ENCODE assay signal across 8 mouse cellular contexts in genomic region chr6:39592401-39593214, GRCm38 (mm10). TPM values are rescaled to one million over a fixed set of nuclear protein-coding genes. Genes with fewer than 3 reads are reported as not detected.
DNase-seq lines count a peak whose midpoint lies in the region; ATAC-seq and TF ChIP-seq lines count a peak whose summit lies in the region.

TSS of gene Ndufb2 (plus strand) at chr6:39592574.

- H3K9ac ChIP-seq in kidney, embryonic 14.5 days (ENCODE audit: low read depth, low read length), result peak within 1 kb of the TSS; percentile 70
- peak within 1 kb of the TSS; percentile 74 for H3K9ac ChIP-seq in limb, embryonic 15.5 days

- peak within 1 kb of the TSS; percentile 69 for H3K4me3 ChIP-seq in bone marrow macrophage, adult 2 months (ENCODE audit: insufficient read depth, low read length)
- peak within 1 kb of the TSS; percentile 70 for H3K4me3 ChIP-seq in embryonic fibroblast, embryonic 13.5 days (ENCODE audit: insufficient read depth, low read length)
- H3K4me3 ChIP-seq in kidney, embryonic 14.5 days (ENCODE audit: low read length), result peak within 1 kb of the TSS; percentile 59
- peak within 1 kb of the TSS; percentile 95 for H3K4me3 ChIP-seq in limb, embryonic 15.5 days

- peak; percentile 98 for DNase-seq in A20 (ENCODE audit: low read depth, low spot score)
- peak; percentile 94 to 95 for DNase-seq in heart, adult 9 months (ENCODE audit: low spot score in 2 of 2)
- peak; percentile 79 to 88 for DNase-seq in monocyte, adult 2 months (ENCODE audit: low read depth in 1 of 2, low spot score in 2 of 2)
- peak; percentile 91 to 93 for DNase-seq in spleen, postnatal 36 days (ENCODE audit: low spot score in 2 of 2)

- peaks cover 10% of the 10 kb centered on the region for H3K36me3 ChIP-seq in kidney, embryonic 14.5 days (ENCODE audit: control insufficient read depth, insufficient read depth, low read length)
- H3K36me3 ChIP-seq in limb, embryonic 15.5 days, result peaks cover 28% of the 10 kb centered on the region

- H3K4me1 ChIP-seq in bone marrow macrophage, adult 2 months (ENCODE audit: control insufficient read depth, insufficient read depth, low read length), result peaks cover 6% of the 10 kb centered on the region
- 0 out of 2 replicates have a peak, but pooled peaks cover 2% of the 10 kb centered on the region for H3K4me1 ChIP-seq in embryonic fibroblast, embryonic 13.5 days (ENCODE audit: control insufficient read depth, insufficient read depth, low read length)
- H3K4me1 ChIP-seq in kidney, embryonic 14.5 days (ENCODE audit: control insufficient read depth, insufficient read depth, low read length), result 0 out of 2 replicates have a peak, but pooled peaks cover 3% of the 10 kb centered on the region
- H3K4me1 ChIP-seq in limb, embryonic 15.5 days, result peaks cover 7% of the 10 kb centered on the region

- H3K27ac ChIP-seq in bone marrow macrophage, adult 2 months (ENCODE audit: insufficient read depth, low read depth, low read length), result peak within 1 kb of the TSS; percentile 61
- peak within 1 kb of the TSS; percentile 56; the same call in 1 of the 2 replicates for H3K27ac ChIP-seq in embryonic fibroblast, embryonic 13.5 days (ENCODE audit: insufficient read depth, low read length)
- H3K27ac ChIP-seq in kidney, embryonic 14.5 days (ENCODE audit: low read depth, low read length), result peak within 1 kb of the TSS; percentile 80
- peak within 1 kb of the TSS; percentile 93 for H3K27ac ChIP-seq in limb, embryonic 15.5 days

- H3K27me3 ChIP-seq in kidney, embryonic 14.5 days (ENCODE audit: control insufficient read depth, insufficient read depth, low read length), result no peaks in the 10 kb centered on the region
- H3K27me3 ChIP-seq in limb, embryonic 15.5 days, result no peaks in the 10 kb centered on the region

- no peaks in the 10 kb centered on the region for H3K9me3 ChIP-seq in kidney, embryonic 14.5 days (ENCODE audit: control insufficient read depth, low read length)
- no peaks in the 10 kb centered on the region for H3K9me3 ChIP-seq in limb, embryonic 15.5 days

- no peak for TF ChIP-seq CTCF in bone marrow macrophage, adult 2 months (IDR thresholded peaks at IDR 0.05; ENCODE audit: low read depth, low read length)
- TF ChIP-seq CTCF in embryonic fibroblast, embryonic 13.5 days (IDR thresholded peaks at IDR 0.05; ENCODE audit: borderline replicate concordance, insufficient read depth, low read length), result no peak

- peak within 1 kb of the TSS; percentile 59 for H3K4me2 ChIP-seq in kidney, embryonic 14.5 days (replicated peaks; ENCODE audit: low read depth, low read length)
- peak within 1 kb of the TSS; percentile 68 for H3K4me2 ChIP-seq in limb, embryonic 15.5 days

- ATAC-seq in kidney, embryonic 14.5 days (ENCODE audit: low FRiP score, low TSS enrichment), result peak; percentile 98
- peak; percentile 97 for ATAC-seq in limb, embryonic 15.5 days (ENCODE audit: insufficient number of reproducible peaks, low FRiP score, low TSS enrichment, low read depth)

- WGBS in kidney, embryonic 14.5 days, result under 1% methylated on average over 56 of the region's 56 CpGs
- WGBS in limb, embryonic 15.5 days, result under 1% methylated on average over 56 of the region's 56 CpGs

- TF ChIP-seq POLR2A in bone marrow macrophage, adult 2 months (IDR thresholded peaks at IDR 0.05; ENCODE audit: borderline replicate concordance, low read depth, low read length), result no peak
- TF ChIP-seq POLR2A in embryonic fibroblast, embryonic 13.5 days (IDR thresholded peaks at IDR 0.05; ENCODE audit: low read depth, low read length), result peak; percentile 77

RNA-seq across cellular contexts. Expression of gene Ndufb2, which starts in this region (rescaled TPM):
- 68.1 and 70.5 TPM in 2 replicates for polyA plus RNA-seq in bone marrow macrophage, adult 2 months (2012; ENCODE audit: insufficient read depth, insufficient read length, missing spikeins)
- polyA plus RNA-seq in embryonic fibroblast, embryonic 13.5 days (2011; ENCODE audit: insufficient read length, low read depth, missing spikeins), result 84.9 and 104 TPM in 2 replicates
- 304 and 445 TPM in 2 replicates for polyA plus RNA-seq in kidney, embryonic 14.5 days (2014; fragmentation: Nextera tagmentation; extraction: Ambion mirVana)
- polyA plus RNA-seq in limb, embryonic 15.5 days (2015; fragmentation: Nextera tagmentation; extraction: Ambion mirVana), result 272 and 308 TPM in 2 replicates

Comparison
In these comparisons a context has a peak if more than half of its experiments do, and no peak if none do; other contexts are left out.
1. Peak in every context shown above with its lines: DNase-seq, ATAC-seq, H3K4me3 ChIP-seq and H3K27ac ChIP-seq.